Mouse (Mus musculus): Measurements from ENCODE around the gene Snapc3.

DNA sequence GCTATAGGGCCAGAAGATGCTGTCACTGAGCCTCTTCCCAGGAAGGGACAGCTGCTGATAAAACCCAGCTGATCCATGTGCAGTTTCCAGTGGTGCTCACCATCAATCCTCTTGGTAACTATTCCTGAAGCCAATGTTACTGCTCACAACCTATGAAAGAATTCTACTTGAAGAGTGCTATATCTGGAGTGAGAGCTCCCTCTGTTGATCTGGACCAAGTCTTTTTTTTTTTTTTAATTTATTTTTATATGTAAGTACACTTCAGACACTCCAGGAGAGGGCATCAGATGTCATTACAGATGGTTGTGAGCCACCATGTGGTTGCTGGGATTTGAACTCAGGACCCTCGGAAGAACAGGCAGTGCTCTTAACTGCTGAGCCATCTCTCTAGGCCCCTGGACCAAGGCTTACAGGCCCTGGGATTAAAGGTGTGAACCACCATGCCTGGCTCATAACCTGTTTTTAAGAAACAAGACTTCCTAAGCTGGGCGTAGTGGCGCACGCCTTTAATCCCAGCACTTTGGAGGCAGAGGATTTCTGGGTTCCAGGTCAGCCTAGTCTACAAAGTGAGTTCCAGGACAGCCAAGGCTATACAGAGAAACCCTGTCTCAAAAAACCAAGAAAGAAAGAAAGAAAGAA is 7.5 kb upstream of the Snapc3 start:
- TF ChIP-seq POLR2A (IDR thresholded peaks at IDR 0.05; ENCODE audit: insufficient read depth, low read depth, low read length), result no peak
- no peak for TF ChIP-seq CTCF (IDR thresholded peaks at IDR 0.05; ENCODE audit: insufficient read depth, low read depth, low read length)
